Mouse (Mus musculus): Measurements from ENCODE around the gene Ulk4. TPM values are rescaled to one million over a fixed set of nuclear protein-coding genes. Genes with fewer than 3 reads are reported as not detected.
"Not testable (repeated sequence)": the region's sequence is repeated elsewhere in the genome, so short reads cannot be mapped to it uniquely, and the experiment has no call there.

The Ulk4 gene
- polyA plus RNA-seq, 1 experiment from 2014 or later: 115 TPM

GRCm38 (mm10) chr9:121062671-121063070 is 214.3 kb downstream of the Ulk4 start:
- H3K4me1 ChIP-seq (replicated peaks): peaks cover 36% of the 10 kb centered on the region
- H3K4me2 ChIP-seq: no peak overlapping the region
- ATAC-seq (ENCODE audit: low read depth): no peak

GRCm38 (mm10) chr9:121061820-121062623 is 215.0 kb downstream of the Ulk4 start:
- no peaks in the 10 kb centered on the region for H3K36me3 ChIP-seq
- no peaks in the 10 kb centered on the region for H3K9me3 ChIP-seq
- no peaks in the 10 kb centered on the region for H3K27me3 ChIP-seq
- no peak overlapping the region for H3K4me2 ChIP-seq
- no peak overlapping the region for H3K4me3 ChIP-seq
- H3K9ac ChIP-seq: no peak overlapping the region
- peaks cover 34% of the 10 kb centered on the region for H3K4me1 ChIP-seq (replicated peaks)
- 13% methylated on average over 12 of the region's 12 CpGs for WGBS
- H3K27ac ChIP-seq (replicated peaks): peak overlapping the region; percentile 66
- peak; percentile 86 for ATAC-seq (ENCODE audit: low read depth)

More at GRCm38 (mm10) chr9:121062671-121063070, 214.3 kb downstream of the Ulk4 start:
- Histone ChIP-seq H3K4me3 (no peak overlapping the region), H3K36me3 (no peaks in the 10 kb centered on the region), H3K27ac (replicated peaks) (peak overlapping the region; percentile 66), H3K27me3 (no peaks in the 10 kb centered on the region), H3K9ac (no peak overlapping the region), H3K9me3 (no peaks in the 10 kb centered on the region)
- 61% methylated on average over 3 of the region's 3 CpGs for WGBS

GRCm38 (mm10) chr9:121060331-121060730 is 216.7 kb downstream of the Ulk4 start:
- Histone ChIP-seq H3K9me3 (no peaks in the 10 kb centered on the region), H3K4me1 (replicated peaks) (peaks cover 31% of the 10 kb centered on the region), H3K9ac (no peak overlapping the region), H3K4me3 (no peak overlapping the region), H3K4me2 (no peak overlapping the region), H3K27me3 (no peaks in the 10 kb centered on the region), H3K27ac (replicated peaks) (no peak overlapping the region), H3K36me3 (no peaks in the 10 kb centered on the region)
- 63% methylated on average over 8 of the region's 8 CpGs for WGBS
- ATAC-seq (ENCODE audit: low read depth): no peak

- Histone ChIP-seq H3K4me2 (no peak overlapping the region), H3K27me3 (no peaks in the 10 kb centered on the region), H3K27ac (replicated peaks) (no peak overlapping the region), H3K4me1 (replicated peaks) (peaks cover 31% of the 10 kb centered on the region), H3K4me3 (no peak overlapping the region), H3K9me3 (no peaks in the 10 kb centered on the region), H3K36me3 (no peaks in the 10 kb centered on the region), H3K9ac (no peak overlapping the region)
- WGBS: 91% methylated on average over 3 of the region's 3 CpGs
- ATAC-seq (ENCODE audit: low read depth): no peak
These were observed 217.7 kb downstream of the Ulk4 start for GRCm38 (mm10) chr9:121059286-121059685.

GRCm38 (mm10) chr9:121058538-121058937 is 218.5 kb downstream of the Ulk4 start:
- Histone ChIP-seq H3K9me3 (no peaks in the 10 kb centered on the region), H3K4me2 (no peak overlapping the region), H3K4me3 (no peak overlapping the region), H3K9ac (no peak overlapping the region), H3K27me3 (no peaks in the 10 kb centered on the region), H3K4me1 (replicated peaks) (peaks cover 31% of the 10 kb centered on the region), H3K36me3 (no peaks in the 10 kb centered on the region), H3K27ac (replicated peaks) (no peak overlapping the region)
- no peak for ATAC-seq (ENCODE audit: low read depth)
- 83% methylated on average over 8 of the region's 8 CpGs for WGBS

- Histone ChIP-seq H3K36me3 (no peaks in the 10 kb centered on the region), H3K9me3 (no peaks in the 10 kb centered on the region), H3K27ac (replicated peaks) (no peak overlapping the region), H3K27me3 (no peaks in the 10 kb centered on the region), H3K4me2 (no peak overlapping the region), H3K9ac (no peak overlapping the region), H3K4me1 (replicated peaks) (peaks cover 28% of the 10 kb centered on the region), H3K4me3 (no peak overlapping the region)
- WGBS: 87% methylated on average over 7 of the region's 7 CpGs
- no peak for ATAC-seq (ENCODE audit: low read depth)
These were observed 218.9 kb downstream of the Ulk4 start for GRCm38 (mm10) chr9:121058116-121058515.

GRCm38 (mm10) chr9:121057401-121057800 is 219.6 kb downstream of the Ulk4 start:
- Histone ChIP-seq H3K9ac (no peak overlapping the region), H3K4me2 (0 out of 2 replicates have a peak overlapping the region, but pooled peaks have one; percentile 16), H3K4me1 (replicated peaks) (peaks cover 21% of the 10 kb centered on the region), H3K4me3 (no peak overlapping the region), H3K36me3 (no peaks in the 10 kb centered on the region), H3K9me3 (no peaks in the 10 kb centered on the region), H3K27ac (replicated peaks) (peak overlapping the region; percentile 38), H3K27me3 (no peaks in the 10 kb centered on the region)
- ATAC-seq (ENCODE audit: low read depth): no peak
- 46% methylated on average over 9 of the region's 9 CpGs for WGBS

GRCm38 (mm10) chr9:121056526-121056925 is 220.5 kb downstream of the Ulk4 start:
- WGBS: 89% methylated on average over 3 of the region's 3 CpGs
- Histone ChIP-seq H3K9me3 (no peaks in the 10 kb centered on the region), H3K27me3 (no peaks in the 10 kb centered on the region), H3K4me1 (replicated peaks) (peaks cover 12% of the 10 kb centered on the region), H3K36me3 (no peaks in the 10 kb centered on the region), H3K4me3 (no peak overlapping the region), H3K27ac (replicated peaks) (no peak overlapping the region), H3K9ac (no peak overlapping the region), H3K4me2 (no peak overlapping the region)
- ATAC-seq (ENCODE audit: low read depth): no peak

GRCm38 (mm10) chr9:121056036-121056435 is 221.0 kb downstream of the Ulk4 start:
- no peaks in the 10 kb centered on the region for H3K36me3 ChIP-seq
- 82% methylated on average over 5 of the region's 5 CpGs for WGBS
- H3K27me3 ChIP-seq: no peaks in the 10 kb centered on the region
- no peaks in the 10 kb centered on the region for H3K9me3 ChIP-seq
- H3K4me1 ChIP-seq (replicated peaks): peaks cover 8% of the 10 kb centered on the region
- H3K27ac ChIP-seq (replicated peaks): no peak overlapping the region
- no peak for ATAC-seq (ENCODE audit: low read depth)
- no peak overlapping the region for H3K9ac ChIP-seq
- H3K4me2 ChIP-seq: no peak overlapping the region
- no peak overlapping the region for H3K4me3 ChIP-seq

- not testable (repeated sequence) for H3K4me1 ChIP-seq (replicated peaks); ATAC-seq (ENCODE audit: low read depth); H3K4me3 ChIP-seq; H3K4me2 ChIP-seq; H3K9ac ChIP-seq; H3K9me3 ChIP-seq; H3K27ac ChIP-seq (replicated peaks); H3K27me3 ChIP-seq; H3K36me3 ChIP-seq
- WGBS: 78% methylated on average over 9 of the region's 9 CpGs
These were observed 231.3 kb downstream of the Ulk4 start for GRCm38 (mm10) chr9:121045657-121046056.

- Histone ChIP-seq H3K36me3 (no peaks in the 10 kb centered on the region), H3K27ac (replicated peaks) (no peak overlapping the region), H3K27me3 (no peaks in the 10 kb centered on the region), H3K4me1 (replicated peaks) (peaks cover 15% of the 10 kb centered on the region), H3K9ac (no peak overlapping the region), H3K4me2 (no peak overlapping the region), H3K4me3 (no peak overlapping the region), H3K9me3 (no peaks in the 10 kb centered on the region)
- WGBS: 77% methylated on average over 17 of the region's 17 CpGs
- ATAC-seq (ENCODE audit: low read depth): no peak
These were observed 232.4 kb downstream of the Ulk4 start for GRCm38 (mm10) chr9:121044471-121045206.

GRCm38 (mm10) chr9:121043021-121043420 is 234.0 kb downstream of the Ulk4 start:
- no peak overlapping the region for H3K4me3 ChIP-seq
- ATAC-seq (ENCODE audit: low read depth): no peak
- H3K4me2 ChIP-seq: no peak overlapping the region
- 65% methylated on average over 4 of the region's 4 CpGs for WGBS
- no peaks in the 10 kb centered on the region for H3K9me3 ChIP-seq
- no peaks in the 10 kb centered on the region for H3K27me3 ChIP-seq
- no peak overlapping the region for H3K27ac ChIP-seq (replicated peaks)
- H3K9ac ChIP-seq: no peak overlapping the region
- peaks cover 31% of the 10 kb centered on the region for H3K4me1 ChIP-seq (replicated peaks)
- H3K36me3 ChIP-seq: no peaks in the 10 kb centered on the region

All from neural tube, embryonic 13.5 days (tissue).